In genomic region chr2:35208054-35208453, GRCm38 (mm10) we compare ENCODE assay signal across 13 mouse cellular contexts.
"Had no signal": no experiment of that assay in that cellular context is flagged by ENCODE, and none has a peak within 500 bp of the region (broad histone marks: within the 10 kb centered on the region; RNA-seq: fewer than 3 reads in every experiment).

No protein-coding gene starts in this region.

- H3K4me2 ChIP-seq: limb, embryonic 13.5 days; liver, embryonic 15.5 days; neural tube, embryonic 15.5 days had no signal

- H3K36me3 ChIP-seq: limb, embryonic 13.5 days; liver, embryonic 15.5 days; midbrain, embryonic 10.5 days; neural tube, embryonic 15.5 days had no signal

- H3K4me3 ChIP-seq: limb, embryonic 13.5 days; liver, embryonic 15.5 days; midbrain, embryonic 10.5 days; myocyte; neural tube, embryonic 15.5 days had no signal

- H3K27ac ChIP-seq: limb, embryonic 13.5 days; liver, embryonic 15.5 days; midbrain, embryonic 10.5 days; neural tube, embryonic 15.5 days had no signal

- H3K9ac ChIP-seq: limb, embryonic 13.5 days; liver, embryonic 15.5 days; neural tube, embryonic 15.5 days had no signal

- H3K4me1 ChIP-seq: limb, embryonic 13.5 days; midbrain, embryonic 10.5 days; neural tube, embryonic 15.5 days had no signal

- H3K9me3 ChIP-seq: limb, embryonic 13.5 days; liver, embryonic 15.5 days; midbrain, embryonic 10.5 days; neural tube, embryonic 15.5 days had no signal

- H3K27me3 ChIP-seq: neural tube, embryonic 15.5 days had no signal

- DNase-seq: kidney, adult 11 months; kidney, postnatal 14 days; left cerebral cortex, postnatal 4 days; lung, postnatal 36 days; midbrain, embryonic 14.5 days; right cerebral cortex, adult 18-20 months; right cerebral cortex, postnatal 25 days; thymus, postnatal 4 days had no signal
